Mouse (Mus musculus): ENCODE measurements at regions not wholly inside any gene's neighbourhood (a gene's known extent, or its start where the extent isn't known, plus 50 kb on each side); places are given as distances from the start of the nearest gene placed in this dataset.
A peak's percentile ranks its signal among the peaks of the same experiment; 100 is the strongest.
"Not testable (repeated sequence)": the region's sequence is repeated elsewhere in the genome, so short reads cannot be mapped to it uniquely, and the experiment has no call there.

- no peak for DNase-seq (ENCODE audit: low spot score)
These were observed 194.4 kb upstream of the Ppp6c start for GRCm38 (mm10) chr2:39420696-39421095.

DNA sequence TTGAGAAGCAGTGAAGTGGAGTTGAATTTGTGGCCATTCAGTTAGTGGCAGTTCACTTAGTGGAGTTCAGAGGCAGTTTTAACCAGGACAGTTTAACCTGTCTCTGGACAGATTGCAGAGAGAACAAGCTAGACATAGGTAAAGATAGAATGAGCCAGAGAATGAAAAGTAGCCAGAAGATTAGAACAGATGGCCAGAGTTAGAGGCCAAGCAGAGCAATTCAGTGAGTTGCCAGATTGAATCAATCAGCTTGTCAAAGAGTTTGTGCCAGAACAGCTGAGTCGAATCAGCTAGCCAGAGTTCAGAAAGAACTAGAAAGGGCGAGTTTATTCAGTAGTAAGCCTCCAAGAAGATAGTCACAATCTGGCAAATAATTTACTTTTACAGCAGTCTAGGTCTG lies 174.1 kb upstream of the Ppp6c start:
- DNase-seq (ENCODE audit: low spot score) = peak; percentile 19

GRCm38 (mm10) chr2:39399523-39399922 lies 173.3 kb upstream of the Ppp6c start:
- no peak for DNase-seq (ENCODE audit: low spot score)

- no peak for DNase-seq (ENCODE audit: low spot score)
These were observed 168.4 kb upstream of the Ppp6c start for GRCm38 (mm10) chr2:39394643-39395042.

DNA sequence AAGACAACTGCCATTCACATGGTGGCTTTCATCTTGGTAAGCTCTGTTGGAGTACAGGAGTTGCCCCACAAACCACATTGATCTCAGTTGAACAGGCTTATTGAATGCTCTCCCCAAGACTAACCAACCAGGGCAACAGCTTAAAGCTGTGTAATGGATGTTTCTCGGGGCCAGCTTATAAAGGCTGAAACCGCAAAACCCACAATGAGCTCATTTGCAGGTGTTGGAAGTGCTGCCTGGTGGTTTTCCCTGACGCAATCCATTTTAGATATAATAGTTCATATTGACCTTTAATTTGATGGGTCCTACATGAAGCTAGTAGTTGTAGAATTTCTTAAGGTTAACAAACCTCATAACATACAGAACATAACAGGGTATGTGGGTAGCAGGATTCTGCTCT lies 151.0 kb upstream of the Ppp6c start:
- DNase-seq (ENCODE audit: low spot score) = no peak

DNA sequence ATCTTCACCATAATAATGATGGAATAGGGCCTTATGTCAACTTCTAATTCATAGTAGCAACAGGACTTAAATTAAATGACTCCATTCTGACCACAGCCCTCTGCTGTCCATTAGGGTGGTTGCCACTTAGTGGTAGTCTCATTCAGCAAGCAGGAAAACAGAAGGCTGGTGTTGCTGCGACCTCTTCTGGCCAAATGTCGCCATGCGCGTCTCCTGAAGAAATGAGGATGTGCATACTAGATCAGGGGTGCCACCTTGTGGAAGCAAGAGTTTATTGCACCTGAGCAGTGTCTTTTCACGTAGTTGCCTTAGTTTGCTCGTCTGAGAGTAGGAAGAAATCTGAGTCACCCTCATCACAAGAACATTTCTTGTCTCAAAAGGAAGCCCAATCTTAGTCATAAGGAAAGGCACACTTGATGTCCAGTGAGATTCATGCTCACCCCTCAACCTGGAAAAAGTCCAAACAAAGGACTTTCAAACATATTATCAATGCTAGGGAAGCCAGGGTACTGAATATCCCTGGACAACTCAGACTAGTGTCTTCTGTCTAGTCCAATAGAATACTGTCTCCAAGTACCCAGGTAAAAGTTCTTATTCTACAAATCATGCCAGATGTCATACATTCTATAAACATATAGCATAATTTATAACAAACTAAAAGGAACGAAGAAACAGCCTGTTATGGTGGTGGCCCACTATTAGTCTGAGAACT lies 147.0 kb upstream of the Ppp6c start:
- DNase-seq (ENCODE audit: low spot score) = peak; percentile 91

DNA sequence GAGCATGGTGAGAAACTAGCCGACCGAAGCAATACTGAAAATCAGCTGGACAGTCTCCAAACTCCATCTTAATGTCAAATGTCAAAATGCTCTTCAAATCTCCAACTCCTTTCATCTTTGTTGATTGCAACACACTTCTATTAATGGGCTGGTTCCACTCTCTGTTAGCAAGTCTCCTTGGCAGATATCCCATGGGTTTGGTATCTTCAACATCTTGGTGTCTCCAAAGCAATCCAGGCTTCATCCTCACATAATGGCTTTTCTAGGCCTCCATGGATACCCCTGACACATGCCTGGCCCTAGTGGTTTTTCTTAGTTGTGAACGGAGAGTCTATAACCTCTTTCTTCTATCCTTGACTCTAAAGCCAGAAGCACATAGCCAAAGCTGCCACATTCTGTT lies 118.0 kb upstream of the Ppp6c start:
- no peak for DNase-seq (ENCODE audit: low spot score)

- no peak for DNase-seq (ENCODE audit: low spot score)
These were observed 114.2 kb upstream of the Ppp6c start for GRCm38 (mm10) chr2:39340406-39340805.

GRCm38 (mm10) chr2:39338832-39339649 lies 112.8 kb upstream of the Ppp6c start:
- DNase-seq (ENCODE audit: low spot score) = no peak

DNA sequence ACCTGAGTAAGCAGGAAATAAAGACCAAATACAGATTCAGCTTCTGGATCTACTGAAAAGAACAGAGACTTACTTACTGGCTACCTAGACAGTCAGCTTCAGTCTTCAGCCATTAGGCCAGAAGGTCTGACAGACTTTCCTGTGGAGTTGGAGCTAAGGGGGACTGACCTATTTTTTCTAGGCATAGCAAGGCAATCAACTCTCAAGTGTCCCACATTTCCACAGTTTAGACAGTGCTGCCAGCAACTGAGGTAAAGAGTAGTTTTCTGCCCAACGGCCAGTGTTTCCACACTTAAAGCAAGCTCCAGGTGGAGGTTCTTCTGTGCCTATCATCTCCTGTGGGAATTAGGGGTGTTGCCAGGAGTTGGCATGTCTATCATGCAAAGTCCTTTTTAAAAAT lies 111.3 kb upstream of the Ppp6c start:
- no peak for DNase-seq (ENCODE audit: low spot score)

- DNase-seq (ENCODE audit: low spot score) = peak; percentile 3
These were observed 99.7 kb upstream of the Ppp6c start for GRCm38 (mm10) chr2:39325715-39326493.

DNA sequence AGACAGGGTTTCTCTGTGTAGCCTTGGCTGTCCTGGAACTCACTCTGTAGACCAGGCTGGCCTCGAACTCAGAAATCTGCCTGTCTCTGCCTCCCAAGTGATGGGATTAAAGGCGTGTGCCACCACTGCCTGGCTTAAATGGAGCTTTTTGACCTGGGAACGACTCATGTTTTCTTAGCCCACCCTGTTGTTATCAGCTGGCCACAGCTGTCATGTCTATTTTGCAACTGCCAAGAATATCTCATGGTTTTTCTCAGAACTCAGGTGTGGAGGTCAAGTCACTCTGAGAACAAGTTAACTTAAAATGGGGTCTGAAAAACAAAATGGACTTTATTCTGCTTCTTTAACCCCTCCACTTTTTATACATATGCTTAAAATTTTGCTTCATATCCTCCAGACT lies 98.9 kb upstream of the Ppp6c start:
- DNase-seq (ENCODE audit: low spot score) = not testable (repeated sequence)

- DNase-seq (ENCODE audit: low spot score) = no peak
These were observed 73.6 kb upstream of the Ppp6c start for GRCm38 (mm10) chr2:39299798-39300382.

- no peak for DNase-seq (ENCODE audit: low spot score)
These were observed 73.0 kb upstream of the Ppp6c start for GRCm38 (mm10) chr2:39299290-39299689.

DNA sequence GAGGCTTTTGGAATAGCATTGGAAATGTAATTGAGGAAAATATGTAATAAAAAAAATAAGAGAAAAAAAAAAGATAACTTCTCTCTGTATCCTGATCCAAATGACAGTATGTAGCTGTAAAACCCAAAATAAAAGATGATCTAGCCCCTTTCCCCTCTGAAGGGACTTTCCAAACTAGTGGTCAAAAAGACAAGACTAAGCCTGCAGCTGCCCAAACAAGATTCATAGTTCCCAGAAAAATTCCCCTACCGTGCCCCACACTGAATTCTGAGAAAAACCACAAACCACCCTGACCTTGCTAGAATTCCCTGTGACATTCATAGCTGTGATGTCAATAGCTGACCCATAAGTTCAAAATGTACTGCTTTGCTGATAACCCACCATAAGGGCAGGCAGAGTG lies 69.2 kb upstream of the Ppp6c start:
- no peak for DNase-seq (ENCODE audit: low spot score)

GRCm38 (mm10) chr2:39278218-39278617 lies 52.0 kb upstream of the Ppp6c start:
- DNase-seq (ENCODE audit: low spot score) = no peak

Data from heart, adult 8-10 months (tissue).